Mouse (Mus musculus) lung, postnatal 4 days (tissue): ENCODE measurements at regions not wholly inside any gene's neighbourhood (a gene's known extent, or its start where the extent isn't known, plus 50 kb on each side); places are given as distances from the start of the nearest gene placed in this dataset.

ENCODE experiments used
- DNase-seq, 2 experiments: peaks; one replicate each; pipeline ENCODE4 v3.0.0; 2021

- DNase-seq = no peak
These were observed 480.2 kb downstream of the Rnf144b start for GRCm38 (mm10) chr13:47602646-47603045.

GRCm38 (mm10) chr13:47611439-47611838, 489.0 kb downstream of the Rnf144b start:
- no peak for DNase-seq

- DNase-seq = no peak
These were observed 514.2 kb downstream of the Rnf144b start for GRCm38 (mm10) chr13:47636511-47637103.

- DNase-seq = no peak
These were observed 519.9 kb downstream of the Rnf144b start for GRCm38 (mm10) chr13:47642341-47642740.

- DNase-seq = no peak
These were observed 522.6 kb downstream of the Rnf144b start for GRCm38 (mm10) chr13:47645081-47645480.

- DNase-seq = no peak
These were observed 525.2 kb downstream of the Rnf144b start for GRCm38 (mm10) chr13:47647693-47648092.

GRCm38 (mm10) chr13:47650093-47650492, 527.6 kb downstream of the Rnf144b start:
- DNase-seq = no peak

- no peak for DNase-seq
These were observed 544.0 kb downstream of the Rnf144b start for GRCm38 (mm10) chr13:47666470-47666869.

GRCm38 (mm10) chr13:47666956-47667701, 544.7 kb downstream of the Rnf144b start:
- DNase-seq = peak; percentile 87 to 93

- DNase-seq = no peak
These were observed 565.7 kb downstream of the Rnf144b start for GRCm38 (mm10) chr13:47688131-47688530.

GRCm38 (mm10) chr13:47693815-47694214, 567.2 kb upstream of the Id4 start:
- no peak for DNase-seq

GRCm38 (mm10) chr13:47695877-47696276, 565.2 kb upstream of the Id4 start:
- DNase-seq = no peak

- DNase-seq = no peak
These were observed 560.5 kb upstream of the Id4 start for GRCm38 (mm10) chr13:47700556-47700955.

GRCm38 (mm10) chr13:47707961-47708609, 552.9 kb upstream of the Id4 start:
- no peak for DNase-seq

GRCm38 (mm10) chr13:47709323-47709722, 551.7 kb upstream of the Id4 start:
- DNase-seq = no peak

GRCm38 (mm10) chr13:47712507-47712906, 548.5 kb upstream of the Id4 start:
- no peak for DNase-seq

GRCm38 (mm10) chr13:47716265-47716664, 544.8 kb upstream of the Id4 start:
- peak; percentile 83 to 91 for DNase-seq

- no peak for DNase-seq
These were observed 540.4 kb upstream of the Id4 start for GRCm38 (mm10) chr13:47720645-47721044.

GRCm38 (mm10) chr13:47734415-47734814, 526.6 kb upstream of the Id4 start:
- DNase-seq = no peak

- DNase-seq = no peak
These were observed 525.5 kb upstream of the Id4 start for GRCm38 (mm10) chr13:47735426-47736063.

- DNase-seq = no peak
These were observed 512.1 kb upstream of the Id4 start for GRCm38 (mm10) chr13:47748906-47749305.

GRCm38 (mm10) chr13:47751033-47751432, 510.0 kb upstream of the Id4 start:
- DNase-seq = no peak

- peak; percentile 4 to 19 for DNase-seq
These were observed 496.0 kb upstream of the Id4 start for GRCm38 (mm10) chr13:47764802-47765597.
